Mouse (Mus musculus) embryonic fibroblast, embryonic 13.5 days (primary cell): ENCODE measurements around the gene Tmem164.
A peak's percentile ranks its signal among the peaks of the same experiment; 100 is the strongest.

Experiments
- CTCF ChIP-seq: IDR thresholded peaks from 2 replicates; pipeline ENCODE4 v1.5.1; 2011; ENCODE audit warnings: mild to moderate bottlenecking, control low read depth, low read length, moderate library complexity, borderline replicate concordance; ENCODE audit not compliant: insufficient read depth
- POLR2A ChIP-seq: IDR thresholded peaks from 2 replicates; pipeline ENCODE4 v1.6.1; 2011; ENCODE audit warnings: low read depth, mild to moderate bottlenecking, control low read depth, low read length, moderate library complexity

DNA sequence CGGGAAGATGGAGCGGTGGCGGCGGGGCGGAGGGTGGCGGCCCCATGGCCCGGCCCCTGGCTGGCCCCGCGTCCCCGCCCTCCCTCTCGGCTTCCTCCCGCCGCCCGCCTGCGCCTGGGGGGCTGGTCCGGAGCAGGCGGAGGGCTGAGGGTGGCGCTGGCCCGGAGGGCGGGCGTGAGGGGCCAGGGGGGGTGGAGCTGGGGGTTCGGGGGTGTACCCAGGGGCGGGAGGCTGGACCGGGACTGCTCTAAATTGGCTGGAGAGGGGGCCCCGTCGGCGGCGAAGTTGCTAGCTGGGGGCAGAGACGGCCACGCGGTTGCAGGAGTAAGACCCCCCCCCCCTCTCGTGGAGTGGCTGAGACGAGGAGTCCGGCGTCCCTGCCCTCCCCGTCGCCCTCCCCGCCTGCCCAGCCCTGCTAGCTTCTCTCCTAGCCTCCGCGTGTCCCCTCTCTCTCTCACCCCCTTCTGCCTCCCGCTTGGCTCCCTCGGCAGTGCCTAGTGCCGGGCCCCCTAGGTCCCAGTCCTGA lies 473 bp downstream of the Tmem164 start:
- no peak for TF ChIP-seq CTCF
- TF ChIP-seq POLR2A: peak; percentile 58
